ENCODE assay signal across 8 mouse cellular contexts in genomic region chr9:69084720-69085661, GRCm38 (mm10).
A peak's percentile ranks its signal among the peaks of the same experiment; 100 is the strongest.
DNase-seq lines count a peak whose midpoint lies in the region; ATAC-seq and TF ChIP-seq lines count a peak whose summit lies in the region.
"Had no signal": no experiment of that assay in that cellular context is flagged by ENCODE, and none has a peak within 500 bp of the region (broad histone marks: within the 10 kb centered on the region; RNA-seq: fewer than 3 reads in every experiment).

No protein-coding gene starts in this region.

- H3K4me1 ChIP-seq in limb, embryonic 12.5 days (replicated peaks), result peaks cover 11% of the 10 kb centered on the region; the same call in 1 of the 2 replicates
- H3K4me1 ChIP-seq in limb, embryonic 10.5 days, result peaks cover 12% of the 10 kb centered on the region
- H3K4me1 ChIP-seq in hindbrain, embryonic 10.5 days (replicated peaks), result peaks cover 14% of the 10 kb centered on the region
- H3K4me1 ChIP-seq in limb, embryonic 15.5 days, result peaks cover 10% of the 10 kb centered on the region
- no peaks in the 10 kb centered on the region for H3K4me1 ChIP-seq in stomach, postnatal 0 days (replicated peaks; ENCODE audit: control insufficient read depth, insufficient read depth)
- H3K4me1 ChIP-seq: stomach, embryonic 15.5 days had no signal

- H3K4me3 ChIP-seq in limb, embryonic 12.5 days (replicated peaks), result no peak overlapping the region
- H3K4me3 ChIP-seq in limb, embryonic 10.5 days, result no peak overlapping the region
- no peak overlapping the region for H3K4me3 ChIP-seq in hindbrain, embryonic 10.5 days
- H3K4me3 ChIP-seq in limb, embryonic 15.5 days, result no peak overlapping the region
- H3K4me3 ChIP-seq in stomach, postnatal 0 days (ENCODE audit: low read depth, low read length), result no peak overlapping the region
- H3K4me3 ChIP-seq: stomach, embryonic 15.5 days had no signal

- 62% methylated on average over 14 of the region's 14 CpGs for WGBS in limb, embryonic 12.5 days
- WGBS in limb, embryonic 10.5 days, result 67% methylated on average over 14 of the region's 14 CpGs
- 64% methylated on average over 14 of the region's 14 CpGs for WGBS in hindbrain, embryonic 10.5 days
- 49% methylated on average over 14 of the region's 14 CpGs for WGBS in limb, embryonic 15.5 days
- 59% methylated on average over 14 of the region's 14 CpGs for WGBS in stomach, postnatal 0 days

- H3K9me3 ChIP-seq in limb, embryonic 12.5 days, result no peaks in the 10 kb centered on the region
- no peaks in the 10 kb centered on the region for H3K9me3 ChIP-seq in limb, embryonic 10.5 days (replicated peaks)
- no peaks in the 10 kb centered on the region for H3K9me3 ChIP-seq in hindbrain, embryonic 10.5 days
- H3K9me3 ChIP-seq in limb, embryonic 15.5 days, result no peaks in the 10 kb centered on the region
- H3K9me3 ChIP-seq in stomach, postnatal 0 days (ENCODE audit: control insufficient read depth, low read length), result no peaks in the 10 kb centered on the region
- H3K9me3 ChIP-seq: stomach, embryonic 15.5 days had no signal

- peaks cover 16% of the 10 kb centered on the region for H3K27me3 ChIP-seq in limb, embryonic 12.5 days
- peaks cover 6% of the 10 kb centered on the region; the same call in 1 of the 2 replicates for H3K27me3 ChIP-seq in limb, embryonic 10.5 days (ENCODE audit: low read depth, poor library complexity, severe bottlenecking)
- 0 out of 2 replicates have a peak, but pooled peaks cover 3% of the 10 kb centered on the region for H3K27me3 ChIP-seq in hindbrain, embryonic 10.5 days (ENCODE audit: insufficient read depth, poor library complexity, severe bottlenecking)
- no peaks in the 10 kb centered on the region for H3K27me3 ChIP-seq in limb, embryonic 15.5 days
- no peaks in the 10 kb centered on the region for H3K27me3 ChIP-seq in stomach, postnatal 0 days (ENCODE audit: control insufficient read depth, insufficient read depth, low read length)
- H3K27me3 ChIP-seq: stomach, embryonic 15.5 days had no signal

- no peak overlapping the region for H3K27ac ChIP-seq in limb, embryonic 12.5 days
- H3K27ac ChIP-seq in limb, embryonic 10.5 days, result no peak overlapping the region
- no peak overlapping the region for H3K27ac ChIP-seq in hindbrain, embryonic 10.5 days
- peak overlapping the region; percentile 54 for H3K27ac ChIP-seq in limb, embryonic 15.5 days
- H3K27ac ChIP-seq in stomach, postnatal 0 days (replicated peaks), result no peak overlapping the region
- H3K27ac ChIP-seq: stomach, embryonic 15.5 days had no signal

- TF ChIP-seq EP300 in stomach, postnatal 0 days (optimal IDR thresholded peaks at IDR 0.05), result no peak

- no peak overlapping the region for H3K4me2 ChIP-seq in limb, embryonic 12.5 days
- no peak overlapping the region for H3K4me2 ChIP-seq in limb, embryonic 15.5 days
- no peak overlapping the region for H3K4me2 ChIP-seq in stomach, postnatal 0 days (replicated peaks; ENCODE audit: low read depth)
- H3K4me2 ChIP-seq: stomach, embryonic 15.5 days had no signal

- no peak for ATAC-seq in limb, embryonic 12.5 days (ENCODE audit: insufficient number of reproducible peaks, insufficient read depth, low FRiP score, low TSS enrichment, low read depth)
- no peak for ATAC-seq in limb, embryonic 15.5 days (ENCODE audit: insufficient number of reproducible peaks, low FRiP score, low TSS enrichment, low read depth)
- ATAC-seq in stomach, postnatal 0 days (ENCODE audit: low FRiP score, low TSS enrichment), result no peak

- 0 out of 2 replicates have a peak overlapping the region, but pooled peaks have one; percentile 5 for H3K9ac ChIP-seq in limb, embryonic 12.5 days (replicated peaks)
- no peak overlapping the region for H3K9ac ChIP-seq in limb, embryonic 15.5 days
- no peak overlapping the region for H3K9ac ChIP-seq in stomach, postnatal 0 days (ENCODE audit: low read length)
- H3K9ac ChIP-seq: stomach, embryonic 15.5 days had no signal

- TF ChIP-seq CTCF in stomach, postnatal 0 days (IDR thresholded peaks at IDR 0.05; ENCODE audit: low read depth), result no peak

- H3K36me3 ChIP-seq in limb, embryonic 12.5 days, result no peaks in the 10 kb centered on the region
- no peaks in the 10 kb centered on the region for H3K36me3 ChIP-seq in limb, embryonic 10.5 days
- H3K36me3 ChIP-seq in hindbrain, embryonic 10.5 days, result no peaks in the 10 kb centered on the region
- no peaks in the 10 kb centered on the region for H3K36me3 ChIP-seq in limb, embryonic 15.5 days
- no peaks in the 10 kb centered on the region for H3K36me3 ChIP-seq in stomach, postnatal 0 days (ENCODE audit: control insufficient read depth, insufficient read depth, low read length)
- H3K36me3 ChIP-seq: stomach, embryonic 15.5 days had no signal

- DNase-seq in limb, embryonic 10.5 days (ENCODE audit: low spot score), result no peak
- peak; percentile 14 for DNase-seq in hindbrain, embryonic 10.5 days (ENCODE audit: low spot score)
- peak; percentile 18 for DNase-seq in stomach, postnatal 0 days (ENCODE audit: low spot score)
- DNase-seq in frontal cortex, adult 2 months (ENCODE audit: extremely low spot score in 1 of 2, low spot score in 1 of 2), result no peak
- DNase-seq in gastrocnemius, postnatal 25 days, result no peak

Comparison
In these comparisons a context has a peak if more than half of its experiments do, and no peak if none do; other contexts are left out.
1. DNase-seq: peak in hindbrain, embryonic 10.5 days (single experiment) and stomach, postnatal 0 days (single experiment); none in limb, embryonic 10.5 days (single experiment), frontal cortex, adult 2 months (0 of 2) and gastrocnemius, postnatal 25 days (single experiment).